Mouse (Mus musculus): Measurements from ENCODE around the gene Dda1. TPM values are rescaled to one million over a fixed set of nuclear protein-coding genes. Genes with fewer than 3 reads are reported as not detected.

Gene Dda1
- total and polyA plus RNA-seq, 2 experiments from 2014 or later = 66.4 to 73.5 TPM

DNA sequence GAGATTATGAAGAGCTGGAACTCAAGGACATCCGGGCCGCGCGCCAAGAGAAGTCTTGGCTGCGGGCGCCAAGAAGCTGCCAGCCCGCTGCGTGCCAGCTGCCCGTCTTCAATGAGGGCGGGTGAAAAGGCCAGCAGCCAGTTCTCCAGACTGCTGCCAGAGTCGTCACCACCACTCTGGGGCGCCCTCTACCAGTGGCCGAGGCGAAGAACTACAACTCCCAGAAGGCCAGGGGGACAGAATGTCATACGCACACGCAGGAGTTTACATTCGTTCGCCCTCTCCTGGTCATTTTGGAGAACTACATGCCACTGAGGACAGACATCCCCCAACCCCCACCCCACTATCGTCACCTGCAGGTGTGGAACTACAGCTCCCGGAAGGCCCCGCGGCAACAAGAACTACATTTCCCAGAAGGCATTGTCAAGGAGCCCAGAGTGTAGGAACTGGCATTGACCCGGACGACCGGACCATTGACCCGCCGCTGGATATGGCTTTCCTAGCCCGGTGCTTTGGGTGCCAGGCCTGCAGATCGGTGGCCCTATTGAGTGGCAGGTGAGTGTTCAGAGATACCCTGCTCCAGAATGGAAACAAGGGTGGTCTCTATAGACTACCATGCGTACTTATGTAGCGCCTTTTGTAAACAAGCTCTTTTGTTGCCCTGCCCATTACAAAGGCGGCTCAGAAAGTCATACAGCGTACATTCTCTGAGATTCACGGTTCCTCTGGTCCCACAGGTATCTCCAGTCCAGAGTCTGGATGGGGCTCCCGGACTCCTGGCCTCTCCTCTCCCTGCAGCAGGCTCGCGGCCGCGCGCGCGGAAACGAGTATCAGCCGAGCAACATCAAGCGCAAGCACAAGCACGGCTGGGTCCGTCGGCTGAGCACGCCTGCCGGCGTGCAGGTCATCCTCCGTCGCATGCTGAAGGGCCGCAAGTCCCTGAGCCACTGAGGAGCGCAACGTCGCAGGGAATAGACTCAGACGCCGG, 4.2 kb upstream of the Dda1 start, which contains the start of gene Mrpl34:
Gene Mrpl34, plus strand, starts transcription at position 447 of the 988 bp plus-strand sequence.
- peak; percentile 86; the same call in 1 of the 2 replicates for TF ChIP-seq EP300 (IDR thresholded peaks at IDR 0.05; ENCODE audit: low read depth)
- peak; percentile 96 for TF ChIP-seq CTCF (IDR thresholded peaks at IDR 0.05; ENCODE audit: low read depth)
- H3K9ac ChIP-seq (replicated peaks; ENCODE audit: low read depth, low read length) = peak within 1 kb of the TSS; percentile 50
- peak within 1 kb of the TSS; percentile 87 for H3K4me2 ChIP-seq (ENCODE audit: low read depth, low read length)
- H3K4me3 ChIP-seq (ENCODE audit: low read depth, low read length) = peak within 1 kb of the TSS; percentile 75
- H3K4me1 ChIP-seq (ENCODE audit: control insufficient read depth, insufficient read depth) = peaks cover 14% of the 10 kb centered on the region
- no peaks in the 10 kb centered on the region for H3K27me3 ChIP-seq (ENCODE audit: control insufficient read depth, insufficient read depth, low read length)
- ATAC-seq (ENCODE audit: insufficient read depth, low read depth) (peak; percentile 82), DNase-seq (ENCODE audit: low spot score) (peak; percentile 98)
- WGBS = under 1% methylated on average over 59 of the region's 59 CpGs
- no peaks in the 10 kb centered on the region for H3K9me3 ChIP-seq (replicated peaks; ENCODE audit: control insufficient read depth, low read length)
- peak within 1 kb of the TSS; percentile 93 for H3K27ac ChIP-seq (ENCODE audit: low read depth)
- H3K36me3 ChIP-seq (replicated peaks; ENCODE audit: control insufficient read depth, insufficient read depth, low read length) = peaks cover 11% of the 10 kb centered on the region; the same call in 1 of the 2 replicates

DNA sequence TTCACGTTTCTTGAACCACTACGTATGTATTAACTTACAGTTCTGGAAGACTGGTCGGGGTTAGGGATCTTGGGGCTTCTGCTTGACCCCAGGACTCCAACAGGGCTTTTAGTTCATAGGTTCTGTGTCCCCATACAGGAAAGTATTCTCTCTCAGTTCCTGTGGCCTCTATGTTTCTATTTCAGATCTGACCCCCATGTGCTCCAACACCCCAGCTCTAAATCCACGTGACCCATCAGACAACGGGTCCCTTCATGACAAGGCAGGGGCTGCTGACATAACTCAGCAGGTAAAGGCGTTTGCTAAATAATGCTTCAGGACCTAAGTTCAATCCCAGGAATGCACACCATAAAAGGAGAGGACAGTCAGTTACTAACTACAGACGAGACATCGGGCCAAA, 3.3 kb upstream of the Dda1 start:
- peak overlapping the region; percentile 59 for H3K4me2 ChIP-seq (ENCODE audit: low read depth, low read length)
- H3K36me3 ChIP-seq (replicated peaks; ENCODE audit: control insufficient read depth, insufficient read depth, low read length) = peaks cover 7% of the 10 kb centered on the region; the same call in 1 of the 2 replicates
- peaks cover 20% of the 10 kb centered on the region for H3K4me1 ChIP-seq (ENCODE audit: control insufficient read depth, insufficient read depth)
- H3K27me3 ChIP-seq (ENCODE audit: control insufficient read depth, insufficient read depth, low read length) = no peaks in the 10 kb centered on the region
- TF ChIP-seq EP300 (IDR thresholded peaks at IDR 0.05; ENCODE audit: low read depth) (no peak), CTCF (IDR thresholded peaks at IDR 0.05; ENCODE audit: low read depth) (no peak)
- 54% methylated on average over 8 of the region's 8 CpGs for WGBS
- H3K9me3 ChIP-seq (replicated peaks; ENCODE audit: control insufficient read depth, low read length) = no peaks in the 10 kb centered on the region
- DNase-seq (ENCODE audit: low spot score) (no peak), ATAC-seq (ENCODE audit: insufficient read depth, low read depth) (no peak)
- no peak overlapping the region for H3K27ac ChIP-seq (ENCODE audit: low read depth)
- peak overlapping the region; percentile 59 for H3K4me3 ChIP-seq (ENCODE audit: low read depth, low read length)
- peak overlapping the region; percentile 20; the same call in 1 of the 2 replicates for H3K9ac ChIP-seq (replicated peaks; ENCODE audit: low read depth, low read length)

DNA sequence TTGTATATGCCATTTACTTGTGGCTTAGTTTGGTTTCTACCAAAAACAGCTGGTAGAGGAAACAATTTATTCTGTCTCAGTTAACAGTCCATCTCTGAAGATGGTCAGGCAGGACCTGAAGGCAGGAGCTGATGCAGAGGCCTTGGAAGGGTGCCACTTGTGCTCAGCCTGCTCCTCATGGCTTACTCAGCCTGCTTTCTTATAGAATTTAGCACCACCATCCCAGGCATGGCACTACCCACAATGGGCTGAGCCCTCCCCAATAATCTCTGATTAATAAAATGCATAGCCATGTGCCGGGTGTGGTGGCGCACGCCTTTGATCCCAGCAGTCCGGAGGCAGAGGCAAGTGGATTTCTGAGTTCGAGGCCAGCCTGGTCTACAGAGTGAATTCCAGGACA, 2.8 kb upstream of the Dda1 start:
- H3K4me2 ChIP-seq (ENCODE audit: low read depth, low read length) = peak overlapping the region; percentile 59; the same call in 1 of the 2 replicates
- peaks cover 20% of the 10 kb centered on the region for H3K4me1 ChIP-seq (ENCODE audit: control insufficient read depth, insufficient read depth)

DNA sequence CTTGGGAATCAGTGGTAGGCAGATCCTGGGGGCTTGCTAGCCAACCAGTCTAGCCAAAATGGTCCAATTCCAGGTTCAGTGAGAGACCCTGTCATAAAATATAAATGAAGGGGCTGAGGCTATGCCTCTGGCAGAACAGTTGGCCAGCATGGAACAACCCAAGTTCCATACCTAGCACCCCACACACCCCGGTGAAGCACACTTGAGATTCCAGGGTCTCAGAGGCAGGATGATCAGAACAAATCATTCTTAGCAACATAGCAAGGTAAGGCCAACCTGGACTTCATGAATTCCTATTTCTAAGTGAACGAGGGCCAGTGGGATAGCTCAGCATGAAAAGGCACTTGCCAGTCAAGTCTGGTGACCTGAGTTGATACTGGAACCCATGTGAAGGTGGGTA, 1.8 kb upstream of the Dda1 start:
- Histone ChIP-seq H3K27ac (ENCODE audit: low read depth) (no peak overlapping the region), H3K9ac (replicated peaks; ENCODE audit: low read depth, low read length) (no peak overlapping the region), H3K4me1 (ENCODE audit: control insufficient read depth, insufficient read depth) (peaks cover 20% of the 10 kb centered on the region), H3K4me2 (ENCODE audit: low read depth, low read length) (no peak overlapping the region), H3K27me3 (ENCODE audit: control insufficient read depth, insufficient read depth, low read length) (no peaks in the 10 kb centered on the region), H3K4me3 (ENCODE audit: low read depth, low read length) (no peak overlapping the region), H3K36me3 (replicated peaks; ENCODE audit: control insufficient read depth, insufficient read depth, low read length) (peaks cover 10% of the 10 kb centered on the region), H3K9me3 (replicated peaks; ENCODE audit: control insufficient read depth, low read length) (no peaks in the 10 kb centered on the region)
- ATAC-seq (ENCODE audit: insufficient read depth, low read depth) (no peak), DNase-seq (ENCODE audit: low spot score) (no peak)
- 83% methylated on average over 2 of the region's 2 CpGs for WGBS
- TF ChIP-seq EP300 (IDR thresholded peaks at IDR 0.05; ENCODE audit: low read depth) = no peak
- no peak for TF ChIP-seq CTCF (IDR thresholded peaks at IDR 0.05; ENCODE audit: low read depth)

More for the DNA sequence above, 2.8 kb upstream of the Dda1 start:
- H3K4me3 ChIP-seq (ENCODE audit: low read depth, low read length) = 0 out of 2 replicates have a peak overlapping the region, but pooled peaks have one; percentile 59
- peaks cover 3% of the 10 kb centered on the region; the same call in 1 of the 2 replicates for H3K36me3 ChIP-seq (replicated peaks; ENCODE audit: control insufficient read depth, insufficient read depth, low read length)
- TF ChIP-seq EP300 (IDR thresholded peaks at IDR 0.05; ENCODE audit: low read depth) = no peak
- TF ChIP-seq CTCF (IDR thresholded peaks at IDR 0.05; ENCODE audit: low read depth) = no peak
- ATAC-seq (ENCODE audit: insufficient read depth, low read depth) (no peak), DNase-seq (ENCODE audit: low spot score) (no peak)
- no peaks in the 10 kb centered on the region for H3K9me3 ChIP-seq (replicated peaks; ENCODE audit: control insufficient read depth, low read length)
- no peaks in the 10 kb centered on the region for H3K27me3 ChIP-seq (ENCODE audit: control insufficient read depth, insufficient read depth, low read length)
- no peak overlapping the region for H3K9ac ChIP-seq (replicated peaks; ENCODE audit: low read depth, low read length)
- no peak overlapping the region for H3K27ac ChIP-seq (ENCODE audit: low read depth)
- WGBS = 98% methylated on average over 5 of the region's 5 CpGs

DNA sequence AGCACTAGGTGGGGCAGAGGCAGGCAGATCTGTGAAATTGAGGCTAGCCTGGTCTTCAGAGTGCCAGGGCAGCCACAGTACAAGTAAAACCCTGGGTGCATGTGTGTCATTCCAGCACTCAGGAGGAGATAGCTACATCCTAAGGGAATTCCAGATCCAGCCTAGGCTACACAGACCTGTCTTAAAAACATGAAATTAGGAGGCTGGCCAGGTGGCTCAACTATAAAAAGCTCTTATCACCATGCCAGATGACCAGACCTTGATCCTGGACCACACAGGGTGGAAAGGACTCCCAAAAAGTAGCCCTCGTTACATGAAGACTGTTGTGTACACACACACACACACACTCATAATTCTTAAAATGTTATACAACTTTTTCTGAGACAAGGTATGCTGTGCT, 998 bp upstream of the Dda1 start:
- no peaks in the 10 kb centered on the region for H3K27me3 ChIP-seq (ENCODE audit: control insufficient read depth, insufficient read depth, low read length)
- H3K27ac ChIP-seq (ENCODE audit: low read depth) = no peak overlapping the region
- H3K9me3 ChIP-seq (replicated peaks; ENCODE audit: control insufficient read depth, low read length) = no peaks in the 10 kb centered on the region
- no peak for DNase-seq (ENCODE audit: low spot score)
- no peak overlapping the region for H3K4me3 ChIP-seq (ENCODE audit: low read depth, low read length)
- ATAC-seq (ENCODE audit: insufficient read depth, low read depth) = no peak
- H3K4me1 ChIP-seq (ENCODE audit: control insufficient read depth, insufficient read depth) = peaks cover 20% of the 10 kb centered on the region
- 87% methylated on average over 1 of the region's 1 CpGs for WGBS
- no peak overlapping the region for H3K9ac ChIP-seq (replicated peaks; ENCODE audit: low read depth, low read length)
- H3K4me2 ChIP-seq (ENCODE audit: low read depth, low read length) = no peak overlapping the region
- H3K36me3 ChIP-seq (replicated peaks; ENCODE audit: control insufficient read depth, insufficient read depth, low read length) = peaks cover 17% of the 10 kb centered on the region
- no peak for TF ChIP-seq EP300 (IDR thresholded peaks at IDR 0.05; ENCODE audit: low read depth)
- TF ChIP-seq CTCF (IDR thresholded peaks at IDR 0.05; ENCODE audit: low read depth) = no peak

Measured in heart, postnatal 0 days (tissue).